Mouse (Mus musculus): ENCODE data around the gene Tmem63b.

The Tmem63b gene

DNA sequence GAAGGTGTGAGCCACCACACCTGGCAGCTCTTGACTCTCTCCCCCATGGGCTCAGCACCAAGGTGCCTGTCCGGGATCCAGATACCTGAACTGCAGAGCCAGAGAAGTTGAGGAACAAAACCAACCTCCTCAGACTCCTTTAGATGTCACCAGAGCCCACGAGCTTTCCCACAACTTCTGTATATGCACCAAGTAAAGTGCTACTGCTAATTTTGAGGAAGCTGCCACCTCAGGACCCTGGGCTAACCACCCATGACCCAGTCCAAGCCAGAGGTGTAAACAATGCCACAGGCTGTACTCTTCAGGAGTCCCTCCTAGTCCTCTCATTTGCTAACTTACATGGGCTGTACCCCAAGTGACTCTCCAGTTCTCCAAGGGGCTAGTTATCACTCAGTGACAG is 14.1 kb downstream of the Tmem63b start:
- DNase-seq (ENCODE audit: low spot score in 2 of 2) = no peak

DNA sequence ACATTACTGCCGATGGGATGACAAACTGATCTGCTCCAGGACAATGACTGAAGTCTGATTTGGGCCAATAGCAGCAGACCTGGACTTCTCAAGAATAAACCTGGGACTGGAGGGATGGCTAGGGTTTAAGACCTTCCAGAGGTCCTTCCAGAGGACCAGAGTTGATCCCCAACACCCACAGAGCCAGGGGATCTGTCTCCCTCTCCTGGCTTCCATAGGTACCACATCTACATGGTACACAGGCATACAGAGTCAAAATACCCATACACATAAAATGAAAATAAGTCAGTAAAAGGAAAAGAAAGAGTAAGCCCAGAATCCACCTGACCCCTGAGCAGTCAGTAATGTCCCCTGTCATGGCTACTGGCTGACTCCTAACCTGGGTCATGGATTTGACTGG is 14.9 kb downstream of the Tmem63b start:
- no peak for DNase-seq (ENCODE audit: low spot score in 2 of 2)

DNA sequence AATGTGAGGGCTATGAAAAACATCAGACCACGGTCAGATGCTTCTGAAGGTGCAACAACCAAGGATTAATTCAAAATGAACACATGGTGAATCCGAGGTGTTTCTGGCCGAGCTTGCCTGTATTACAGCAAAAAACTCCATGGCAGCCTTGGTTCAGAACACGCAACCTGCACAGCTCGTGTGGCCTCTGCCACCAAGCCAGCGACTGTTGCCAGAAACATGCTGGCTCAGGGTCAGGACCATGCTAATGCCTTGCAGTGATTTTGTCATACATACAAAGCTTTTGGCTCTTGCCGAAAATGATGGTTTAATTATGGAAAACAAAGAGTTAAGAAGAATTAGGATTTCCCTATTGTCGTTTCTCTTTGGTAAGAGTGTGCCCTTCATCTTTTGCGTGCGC is 18.7 kb downstream of the Tmem63b start:
- DNase-seq (ENCODE audit: low spot score in 2 of 2) = no peak

- no peak for DNase-seq (ENCODE audit: low spot score in 2 of 2)
Measured at GRCm38 (mm10) chr17:45667481-45667880, 19.2 kb downstream of the Tmem63b start.

DNA sequence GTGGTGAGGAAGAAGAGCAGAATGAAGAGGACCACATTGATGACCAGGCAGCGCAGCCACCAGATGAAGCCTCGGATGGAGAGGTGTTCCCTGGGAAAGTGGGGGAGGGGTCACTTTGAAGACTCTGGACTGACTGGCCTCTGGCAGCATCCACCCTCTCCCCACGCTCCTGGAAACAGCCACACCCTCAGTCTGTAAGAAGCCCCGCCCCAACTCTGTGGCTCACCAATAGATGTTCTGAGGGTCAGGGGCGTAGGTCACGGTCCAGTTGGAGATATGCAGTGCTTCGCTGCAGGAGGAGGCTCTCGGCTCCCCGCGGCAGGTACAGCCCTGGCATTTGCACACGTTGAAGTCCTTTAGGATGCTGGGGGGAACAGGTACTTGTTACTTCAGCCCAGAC is 20.6 kb downstream of the Tmem63b start:
- DNase-seq (ENCODE audit: low spot score in 2 of 2) = no peak

DNA sequence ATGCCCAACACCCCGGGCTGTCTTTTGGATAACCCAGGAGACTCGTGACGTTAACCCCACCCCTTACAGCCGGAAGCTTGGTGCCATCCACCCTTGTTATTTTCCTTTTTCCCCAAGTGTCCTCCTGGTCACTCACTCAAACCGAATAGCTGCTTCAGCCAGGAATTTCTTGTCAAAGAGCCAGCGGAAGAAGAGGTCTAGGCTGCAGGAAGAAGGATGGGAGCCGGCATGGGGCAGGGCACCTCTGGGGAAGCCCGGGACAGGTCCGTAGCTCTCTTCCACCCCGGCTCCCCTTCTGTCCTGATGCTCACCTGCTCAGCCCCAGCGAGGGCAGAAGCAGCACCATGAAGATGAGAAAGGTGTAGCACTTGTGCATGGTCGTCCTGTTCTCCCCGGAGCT is 22.1 kb downstream of the Tmem63b start:
- no peak for DNase-seq (ENCODE audit: low spot score in 2 of 2)

- peak; percentile 48 to 72 for DNase-seq (ENCODE audit: low spot score in 2 of 2)
Measured at GRCm38 (mm10) chr17:45663106-45663919, 23.4 kb downstream of the Tmem63b start.

GRCm38 (mm10) chr17:45659225-45659624 is 27.5 kb downstream of the Tmem63b start, which contains the start of gene Capn11:
Capn11 (minus strand) TSS chr17:45659325.
- no peak for DNase-seq (ENCODE audit: low spot score in 2 of 2)

DNA sequence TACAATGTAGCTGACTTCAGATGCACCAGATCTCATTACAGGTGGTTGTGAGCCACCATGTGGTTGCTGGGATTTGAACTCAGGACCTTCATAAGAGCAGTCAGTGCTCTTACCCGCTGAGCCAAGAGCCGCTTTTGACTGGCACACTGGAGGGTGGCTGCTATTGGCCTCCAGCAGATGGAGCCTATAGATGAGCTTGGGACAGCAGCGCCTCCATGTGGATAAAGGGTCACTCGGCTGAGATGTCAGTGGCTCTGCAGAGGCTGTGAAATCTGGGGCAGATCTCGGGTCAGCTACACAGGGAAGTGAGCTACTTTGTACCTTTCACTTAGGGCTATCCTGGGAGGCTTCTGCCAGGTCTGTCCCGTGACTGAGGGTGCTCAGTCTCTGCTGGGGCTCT is 30.9 kb downstream of the Tmem63b start:
- peak in 1 of 2 experiments; percentile 18 for DNase-seq (ENCODE audit: low spot score in 2 of 2)

DNA sequence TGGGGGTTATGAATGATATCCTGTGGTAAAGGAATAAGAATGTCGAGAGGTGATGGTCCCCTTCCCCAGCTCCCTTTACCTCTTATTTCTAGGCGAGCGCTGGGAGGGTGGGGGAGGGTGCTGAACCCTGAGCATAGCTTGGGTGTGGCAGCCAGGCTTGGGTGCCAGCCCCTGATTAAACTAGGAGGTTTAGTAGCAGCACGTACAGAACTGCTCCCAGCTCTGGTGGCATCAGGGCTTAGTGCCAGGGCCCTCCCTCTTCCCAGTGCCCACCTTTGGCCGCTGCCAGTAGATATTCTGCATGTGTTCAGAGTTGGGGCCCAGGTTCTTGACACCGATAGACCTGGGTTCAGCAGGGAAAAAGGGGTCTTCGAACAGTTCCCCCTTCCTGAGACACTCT is 33.5 kb downstream of the Tmem63b start:
- no peak for DNase-seq (ENCODE audit: low spot score in 2 of 2)

- DNase-seq (ENCODE audit: low spot score in 2 of 2) = no peak
Measured at GRCm38 (mm10) chr17:45644185-45644584, 42.5 kb downstream of the Tmem63b start.

DNA sequence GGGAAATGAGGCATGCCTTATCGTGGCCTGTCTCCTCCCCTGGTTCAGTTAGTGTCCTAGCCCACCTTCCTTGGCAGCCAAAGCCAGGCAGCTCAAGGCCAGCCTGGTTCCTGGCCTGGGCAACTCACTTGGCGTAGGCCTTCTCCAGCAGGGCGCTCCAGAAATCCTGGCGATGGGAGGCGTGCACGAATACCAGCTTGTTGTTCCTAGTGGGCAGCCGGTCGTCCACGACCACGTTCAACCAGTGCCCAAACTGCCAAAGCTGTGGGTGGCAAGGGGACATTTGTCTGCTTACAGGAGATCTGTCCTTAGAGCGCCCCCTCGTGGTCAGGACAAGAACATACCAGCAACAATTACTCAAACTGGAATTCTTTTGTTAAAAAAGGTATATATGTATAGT is 44.0 kb downstream of the Tmem63b start:
- peak; percentile 41 to 71 for DNase-seq (ENCODE audit: low spot score in 2 of 2)

DNA sequence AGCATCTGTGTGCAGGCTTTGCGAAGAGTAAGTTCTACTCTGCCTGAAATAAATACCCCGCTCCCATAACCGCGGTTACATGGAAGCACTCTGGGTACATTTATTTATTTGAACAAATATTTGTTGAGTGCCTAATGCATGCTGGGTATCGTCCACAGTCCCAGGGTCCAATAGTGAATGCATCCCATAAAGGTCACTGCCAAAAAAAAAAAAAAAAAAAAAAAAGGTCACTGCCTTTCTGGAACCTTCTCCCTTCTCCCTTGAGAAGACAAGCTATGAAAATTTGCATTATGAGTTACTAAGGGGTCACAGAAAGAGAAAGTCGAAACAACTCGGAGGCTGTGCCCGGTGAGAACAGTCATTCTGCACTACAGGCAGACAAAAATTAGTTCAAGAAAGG is 44.7 kb downstream of the Tmem63b start:
- no peak for DNase-seq (ENCODE audit: low spot score in 2 of 2)

GRCm38 (mm10) chr17:45638596-45639295 is 48.0 kb downstream of the Tmem63b start:
- DNase-seq (ENCODE audit: low spot score in 2 of 2) = no peak

GRCm38 (mm10) chr17:45634033-45634432 is 52.7 kb downstream of the Tmem63b start:
- DNase-seq (ENCODE audit: low spot score in 2 of 2) = no peak

DNA sequence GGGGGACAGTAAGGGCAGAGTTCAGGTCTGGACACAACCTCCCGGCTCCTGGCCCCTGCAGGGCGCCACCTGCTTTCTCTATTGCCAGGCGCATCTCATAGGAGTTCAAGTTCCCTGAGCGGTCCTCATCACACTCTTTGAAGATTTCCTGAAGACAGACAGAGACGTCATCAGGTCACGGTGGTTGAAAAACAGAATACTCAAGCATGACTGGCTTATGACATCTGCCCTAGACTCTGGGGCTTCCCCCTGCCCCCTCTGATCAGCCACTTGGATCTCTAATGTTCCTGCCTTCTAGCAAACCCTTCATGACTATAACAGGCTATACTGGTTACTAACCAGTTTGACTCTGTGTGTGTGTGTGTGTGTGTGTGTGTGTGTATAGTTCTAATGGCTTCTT is 54.8 kb downstream of the Tmem63b start:
- no peak for DNase-seq (ENCODE audit: low spot score in 2 of 2)

GRCm38 (mm10) chr17:45630992-45631391 is 55.7 kb downstream of the Tmem63b start:
- DNase-seq (ENCODE audit: low spot score in 2 of 2) = no peak

GRCm38 (mm10) chr17:45629861-45630694 is 56.6 kb downstream of the Tmem63b start:
- DNase-seq (ENCODE audit: low spot score in 2 of 2) = peak in 1 of 2 experiments; percentile 48

DNA sequence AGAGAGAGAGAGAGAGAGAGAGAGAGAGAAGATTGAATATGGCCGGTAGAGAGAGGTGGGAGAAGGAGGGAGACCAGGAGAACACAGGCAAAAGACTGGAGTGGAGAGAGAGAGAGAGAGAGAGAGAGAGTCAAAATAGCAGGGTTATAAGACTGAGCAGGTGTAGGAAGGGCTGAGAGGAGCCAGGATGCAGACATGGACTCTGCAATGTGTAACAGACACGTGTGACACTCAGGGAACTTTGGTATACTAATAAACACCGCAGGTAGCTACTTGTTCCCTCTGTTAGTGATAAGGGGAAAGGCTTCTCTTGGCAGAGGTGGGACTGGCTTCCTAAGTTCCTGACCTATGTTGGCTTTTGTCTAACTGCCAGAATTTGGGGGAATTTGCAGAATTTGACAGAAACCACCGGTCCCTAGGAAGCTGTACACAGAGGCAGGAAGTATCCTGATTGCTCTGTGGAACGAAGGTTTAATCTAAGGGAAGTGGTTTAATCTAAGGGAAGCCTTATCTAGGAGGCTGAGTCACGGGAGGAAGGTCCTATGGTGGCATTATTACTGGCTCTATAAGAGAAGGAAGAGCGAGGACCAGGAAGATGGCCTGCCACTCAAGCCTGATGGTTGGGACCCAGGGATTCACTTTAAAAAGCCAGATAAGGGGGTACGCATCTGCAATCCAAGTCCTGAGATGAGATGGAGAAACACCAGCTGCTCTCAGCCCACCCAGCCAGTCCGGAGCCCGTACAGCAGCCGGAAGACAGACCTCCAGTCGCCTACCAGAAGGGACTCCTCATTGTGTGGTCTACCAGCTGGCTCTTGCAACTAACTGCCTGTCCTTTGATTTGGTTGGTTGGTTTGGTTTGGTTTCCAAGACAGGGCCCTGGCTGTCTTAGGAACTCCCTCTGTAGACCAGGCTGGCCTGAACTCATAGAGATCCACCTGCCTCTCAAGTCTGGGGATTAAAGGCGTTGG is 57.5 kb downstream of the Tmem63b start:
- no peak for DNase-seq (ENCODE audit: low spot score in 2 of 2)

- no peak for DNase-seq (ENCODE audit: low spot score in 2 of 2)
Measured at GRCm38 (mm10) chr17:45628160-45628559, 58.5 kb downstream of the Tmem63b start.

DNA sequence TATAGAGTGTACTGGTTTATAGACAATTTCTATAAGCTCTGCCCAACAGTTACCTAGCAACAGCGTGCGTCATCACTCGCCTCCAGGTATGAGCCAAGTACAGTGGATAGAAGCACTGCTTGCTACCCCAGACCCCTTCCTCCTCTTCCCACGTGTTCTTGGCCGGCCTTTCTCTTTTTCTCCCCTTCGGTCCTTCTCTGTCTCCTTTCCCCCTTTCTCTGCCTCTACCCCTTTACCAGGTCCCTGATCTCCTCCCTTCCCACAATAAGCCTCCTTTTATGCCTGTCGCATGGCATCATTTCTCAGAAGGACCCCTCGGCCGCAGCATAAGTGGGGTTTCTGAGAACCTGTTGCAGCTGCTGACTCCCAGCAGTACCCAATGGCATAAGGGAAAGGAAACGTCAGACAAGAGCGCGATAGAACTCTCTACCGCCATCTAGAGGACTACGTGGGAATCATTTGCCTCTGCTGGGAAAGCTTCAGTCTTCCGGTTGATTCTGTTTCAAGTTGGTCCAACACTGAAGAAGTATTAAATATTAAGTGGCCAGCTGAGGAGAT is 60.0 kb downstream of the Tmem63b start:
- peak in 1 of 2 experiments; percentile 50 for DNase-seq (ENCODE audit: low spot score in 2 of 2)

Measured in spleen, postnatal 14 days (tissue).